Mouse (Mus musculus): ENCODE measurements at regions not wholly inside any gene's neighbourhood (a gene's known extent, or its start where the extent isn't known, plus 50 kb on each side); places are given as distances from the start of the nearest gene placed in this dataset.
"Not testable (repeated sequence)": the region's sequence is repeated elsewhere in the genome, so short reads cannot be mapped to it uniquely, and the experiment has no call there.

DNA sequence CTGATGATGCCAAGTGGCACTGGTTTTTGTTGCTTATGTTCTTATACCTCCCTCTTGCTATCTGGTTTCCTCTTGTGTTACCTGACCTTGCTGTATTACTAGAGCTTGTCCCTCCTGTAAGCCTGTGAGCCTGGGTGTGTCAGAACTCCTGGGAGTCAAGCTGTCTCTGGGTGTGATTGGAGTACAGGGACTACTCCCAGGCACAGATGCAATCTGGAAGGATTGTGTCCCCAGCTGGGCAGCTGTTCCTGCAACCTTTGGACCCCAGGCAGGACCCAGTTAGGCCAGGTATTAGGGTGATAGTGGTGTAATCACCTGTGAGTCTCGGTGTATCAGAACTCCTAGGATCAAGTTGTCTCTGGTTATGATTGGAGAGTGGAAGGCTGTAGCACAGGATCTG, 97.4 kb upstream of the Dock11 start:
- DNase-seq (ENCODE audit: low spot score), result no peak
- no peak for TF ChIP-seq EP300 (IDR thresholded peaks at IDR 0.05)
- no peak for TF ChIP-seq CTCF (IDR thresholded peaks at IDR 0.05)
- no peak overlapping the region for H3K9ac ChIP-seq (replicated peaks; ENCODE audit: low read depth)
- 60% methylated on average over 1 of the region's 1 CpGs for WGBS
- no peaks in the 10 kb centered on the region for H3K36me3 ChIP-seq (ENCODE audit: insufficient read depth, low read length)
- H3K4me1 ChIP-seq (ENCODE audit: insufficient read depth, low read depth, low read length), result no peaks in the 10 kb centered on the region
- H3K4me3 ChIP-seq (ENCODE audit: low read depth, low read length), result no peak overlapping the region
- H3K4me2 ChIP-seq (replicated peaks; ENCODE audit: low read depth, low read length), result no peak overlapping the region
- H3K27ac ChIP-seq (ENCODE audit: low read length), result no peak overlapping the region
- no peaks in the 10 kb centered on the region for H3K27me3 ChIP-seq (replicated peaks; ENCODE audit: insufficient read depth, low read length)
- no peaks in the 10 kb centered on the region for H3K9me3 ChIP-seq (ENCODE audit: low read length)
- ATAC-seq, result no peak

DNA sequence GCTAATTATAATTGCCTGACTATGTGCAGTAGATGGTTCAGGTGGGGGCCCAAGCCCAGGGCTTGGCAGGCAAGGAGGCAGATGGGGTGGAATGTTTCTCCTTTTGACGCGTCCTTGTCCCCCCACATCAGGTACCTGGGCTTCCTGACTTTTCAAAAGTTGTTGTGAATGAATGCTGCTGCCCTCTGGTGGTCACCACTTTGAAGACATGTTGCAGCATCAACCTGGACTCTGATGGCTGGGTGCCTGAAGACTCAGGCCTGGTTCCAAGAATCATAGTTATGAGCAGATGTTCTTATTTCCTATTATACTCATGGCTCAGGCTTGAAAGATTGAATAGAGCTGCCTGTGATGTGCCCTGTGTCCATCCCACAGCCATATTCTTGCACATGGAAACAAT, 75.4 kb upstream of the Dock11 start:
- TF ChIP-seq EP300 (IDR thresholded peaks at IDR 0.05) (no peak), CTCF (IDR thresholded peaks at IDR 0.05) (peak; percentile 45)
- Histone ChIP-seq H3K27me3 (replicated peaks; ENCODE audit: insufficient read depth, low read length) (no peaks in the 10 kb centered on the region), H3K4me2 (replicated peaks; ENCODE audit: low read depth, low read length) (no peak overlapping the region), H3K36me3 (ENCODE audit: insufficient read depth, low read length) (no peaks in the 10 kb centered on the region), H3K27ac (ENCODE audit: low read length) (no peak overlapping the region), H3K4me1 (ENCODE audit: insufficient read depth, low read depth, low read length) (no peaks in the 10 kb centered on the region), H3K9me3 (ENCODE audit: low read length) (no peaks in the 10 kb centered on the region), H3K4me3 (ENCODE audit: low read depth, low read length) (no peak overlapping the region), H3K9ac (replicated peaks; ENCODE audit: low read depth) (no peak overlapping the region)
- 40% methylated on average over 1 of the region's 2 CpGs for WGBS
- no peak for ATAC-seq
- DNase-seq (ENCODE audit: low spot score), result no peak

DNA sequence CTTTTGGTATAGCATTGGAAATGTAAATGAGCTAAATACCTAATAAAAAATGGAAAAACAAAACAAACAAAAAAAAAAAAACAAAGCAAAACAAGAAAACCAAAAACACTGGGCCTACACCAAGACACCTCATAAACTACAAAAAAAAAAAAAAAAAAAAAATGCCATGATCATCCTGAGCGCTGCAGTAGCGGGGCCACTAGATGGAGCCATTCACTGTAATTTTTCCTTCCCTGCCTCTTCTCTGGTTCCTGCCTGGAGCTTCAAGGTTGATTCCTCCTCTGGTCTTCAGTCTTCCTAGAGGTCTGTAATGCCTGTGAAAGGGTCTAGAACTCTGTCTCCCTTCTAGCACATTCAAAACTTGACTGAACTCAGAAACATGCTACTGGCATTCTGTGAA, 54.2 kb upstream of the Dock11 start:
- H3K4me1 ChIP-seq (ENCODE audit: insufficient read depth, low read depth, low read length); H3K27me3 ChIP-seq (replicated peaks; ENCODE audit: insufficient read depth, low read length); H3K4me3 ChIP-seq (ENCODE audit: low read depth, low read length); H3K27ac ChIP-seq (ENCODE audit: low read length); H3K9me3 ChIP-seq (ENCODE audit: low read length); ATAC-seq; H3K36me3 ChIP-seq (ENCODE audit: insufficient read depth, low read length); H3K9ac ChIP-seq (replicated peaks; ENCODE audit: low read depth); H3K4me2 ChIP-seq (replicated peaks; ENCODE audit: low read depth, low read length): not testable (repeated sequence)
- TF ChIP-seq CTCF (IDR thresholded peaks at IDR 0.05), result peak; percentile 53
- DNase-seq (ENCODE audit: low spot score), result peak; percentile 23
- WGBS, result 0% methylated on average over 2 of the region's 2 CpGs

- WGBS, result 20% methylated on average over 1 of the region's 1 CpGs
- DNase-seq (ENCODE audit: low spot score) (no peak), ATAC-seq (no peak)
- no peaks in the 10 kb centered on the region for H3K9me3 ChIP-seq (ENCODE audit: low read length)
- no peaks in the 10 kb centered on the region for H3K27me3 ChIP-seq (replicated peaks; ENCODE audit: insufficient read depth, low read length)
- no peak for TF ChIP-seq CTCF (IDR thresholded peaks at IDR 0.05)
- no peak for TF ChIP-seq EP300 (IDR thresholded peaks at IDR 0.05)
- H3K4me2 ChIP-seq (replicated peaks; ENCODE audit: low read depth, low read length), result no peak overlapping the region
- H3K27ac ChIP-seq (ENCODE audit: low read length), result no peak overlapping the region
- H3K4me3 ChIP-seq (ENCODE audit: low read depth, low read length), result no peak overlapping the region
- H3K9ac ChIP-seq (replicated peaks; ENCODE audit: low read depth), result no peak overlapping the region
- H3K4me1 ChIP-seq (ENCODE audit: insufficient read depth, low read depth, low read length), result no peaks in the 10 kb centered on the region
- no peaks in the 10 kb centered on the region for H3K36me3 ChIP-seq (ENCODE audit: insufficient read depth, low read length)
These were observed 50.6 kb upstream of the Dock11 start for GRCm38 (mm10) chrX:35838064-35838463.

Measured in lung, postnatal 0 days (tissue).